Mouse (Mus musculus) liver, embryonic 12.5 days (tissue): ENCODE measurements around the gene H2-T22. TPM values are rescaled to one million over a fixed set of nuclear protein-coding genes. Genes with fewer than 3 reads are reported as not detected.

Experiments
- ATAC-seq: fragments of 200-750 bp; cut with Nextera tagmentation; 2 replicates; pipeline ENCODE4 v1.8.0; 2017; ENCODE audit warnings: moderate number of reproducible peaks, mild to moderate bottlenecking, moderate library complexity
- H3K27ac ChIP-seq: fragments of 300-500 bp; sonication (generic); 2 replicates; pipeline ENCODE4 v1.5.1; 2016; ENCODE audit warnings: mild to moderate bottlenecking
- H3K27me3 ChIP-seq: fragments of 300-500 bp; sonication (generic); replicated peaks from 2 replicates; pipeline ENCODE4 v1.6.1; 2016; ENCODE audit warnings: mild to moderate bottlenecking, moderate library complexity
- H3K36me3 ChIP-seq: fragments of 300-500 bp; sonication (generic); 2 replicates; pipeline ENCODE4 v1.6.1; 2016; ENCODE audit warnings: mild to moderate bottlenecking, moderate library complexity
- H3K4me1 ChIP-seq: fragments of 300-500 bp; sonication (generic); 2 replicates; pipeline ENCODE4 v1.6.1; 2016
- H3K4me2 ChIP-seq: fragments of 300-500 bp; sonication (generic); 2 replicates; pipeline ENCODE4 v1.6.1; 2016; ENCODE audit warnings: mild to moderate bottlenecking, moderate library complexity
- H3K4me3 ChIP-seq: fragments of 300-500 bp; sonication (generic); 2 replicates; pipeline ENCODE4 v1.5.1; 2016; ENCODE audit warnings: mild to moderate bottlenecking, moderate library complexity
- H3K9ac ChIP-seq: fragments of 300-500 bp; sonication (generic); 2 replicates; pipeline ENCODE4 v1.6.1; 2016; ENCODE audit warnings: mild to moderate bottlenecking, moderate library complexity
- H3K9me3 ChIP-seq: fragments of 300-500 bp; sonication (generic); replicated peaks from 2 replicates; pipeline ENCODE4 v1.6.1; 2016; ENCODE audit warnings: mild to moderate bottlenecking, moderate library complexity
- WGBS: fragments of 180-500 bp; shearing (Covaris S2); methylation state at CpG from one replicate; pipeline ENCODE4 v1.1.7; 2016; ENCODE audit not compliant: insufficient replicate concordance; 5-methylcytosine and 5-hydroxymethylcytosine counted together
- polyA plus RNA-seq: library from polyadenylated mRNA; unstranded; fragments of >200 nt; fragmentation: Nextera tagmentation; extraction: Ambion mirVana; gene quantifications from 2 replicates; pipeline ENCODE4 v1.2.1, GENCODE M21; 2016

Gene H2-T22
- polyA plus RNA-seq, 1 experiment from 2014 or later, result 7.5 TPM

- peak; percentile 53 for ATAC-seq
- H3K4me1 ChIP-seq, result peaks cover 52% of the 10 kb centered on the region
- no peaks in the 10 kb centered on the region for H3K27me3 ChIP-seq
- 3% methylated on average over 17 of the region's 17 CpGs for WGBS
- H3K4me3 ChIP-seq, result peak overlapping the region; percentile 73
- no peaks in the 10 kb centered on the region for H3K9me3 ChIP-seq
- H3K36me3 ChIP-seq, result peaks cover 10% of the 10 kb centered on the region
- H3K9ac ChIP-seq, result peak overlapping the region; percentile 82
- peak overlapping the region; percentile 87 for H3K4me2 ChIP-seq
- peak overlapping the region; percentile 85 for H3K27ac ChIP-seq
Measured at GRCm38 (mm10) chr17:35993675-35994074, 48.9 kb downstream of the H2-T22 start.

GRCm38 (mm10) chr17:35991781-35992180, 50.8 kb downstream of the H2-T22 start:
- no peak for ATAC-seq
- H3K4me2 ChIP-seq, result no peak overlapping the region
- H3K9ac ChIP-seq, result no peak overlapping the region
- no peaks in the 10 kb centered on the region for H3K27me3 ChIP-seq
- H3K4me1 ChIP-seq, result peaks cover 39% of the 10 kb centered on the region
- H3K4me3 ChIP-seq, result no peak overlapping the region
- peaks cover 29% of the 10 kb centered on the region for H3K36me3 ChIP-seq
- no peak overlapping the region for H3K27ac ChIP-seq
- H3K9me3 ChIP-seq, result no peaks in the 10 kb centered on the region
- 41% methylated on average over 10 of the region's 10 CpGs for WGBS

Other genes starting within 250 kb of the H2-T22 start
- gene Ier3, start 221.1 kb downstream of the H2-T22 start, polyA plus RNA-seq, result 16.8 and 19.9 TPM in 2 replicates
- gene Flot1, start 219.5 kb downstream of the H2-T22 start, polyA plus RNA-seq, result 38.0 and 43.1 TPM in 2 replicates
- gene Tubb5, start 204.4 kb downstream of the H2-T22 start, polyA plus RNA-seq, result 577 and 600 TPM in 2 replicates
- 14.2 and 15.0 TPM in 2 replicates for gene Mdc1, start 201.2 kb downstream of the H2-T22 start, polyA plus RNA-seq
- gene Nrm, start 181.4 kb downstream of the H2-T22 start, polyA plus RNA-seq, result 29.5 and 29.8 TPM in 2 replicates
- 11.9 and 12.6 TPM in 2 replicates for gene Ppp1r18, start 177.2 kb downstream of the H2-T22 start, polyA plus RNA-seq
- 50.7 and 52.8 TPM in 2 replicates for gene Dhx16, start 162.9 kb downstream of the H2-T22 start, polyA plus RNA-seq
- 20.2 and 20.9 TPM in 2 replicates for gene 2310061I04Rik, start 145.3 kb downstream of the H2-T22 start, polyA plus RNA-seq
- gene Atat1, start 132.7 kb downstream of the H2-T22 start, polyA plus RNA-seq, result 15.0 and 16.8 TPM in 2 replicates
- gene Mrps18b, start 126.4 kb downstream of the H2-T22 start, polyA plus RNA-seq, result 113 and 123 TPM in 2 replicates
- gene Ppp1r10, start 126.3 kb downstream of the H2-T22 start, polyA plus RNA-seq, result 29.0 and 32.8 TPM in 2 replicates
- 90.2 and 90.5 TPM in 2 replicates for gene Abcf1, start 73.0 kb downstream of the H2-T22 start, polyA plus RNA-seq
- gene Gnl1, start 62.9 kb downstream of the H2-T22 start, polyA plus RNA-seq, result 23.7 and 25.1 TPM in 2 replicates
- gene Prr3, start 62.5 kb downstream of the H2-T22 start, polyA plus RNA-seq, result 12.6 and 13.7 TPM in 2 replicates
- gene H2-T24, start 22.2 kb downstream of the H2-T22 start, polyA plus RNA-seq, result 4.6 and 5.7 TPM in 2 replicates
- gene H2-T23, start 9.9 kb downstream of the H2-T22 start, polyA plus RNA-seq, result 19.5 and 20.5 TPM in 2 replicates
- gene Gm6034, start 214 bp upstream of the H2-T22 start, polyA plus RNA-seq, result not detected in 2 replicates
- gene Gm11127, start 15.6 kb upstream of the H2-T22 start, polyA plus RNA-seq, result not detected in 2 replicates
- not detected in 2 replicates for gene Gm19684, start 78.9 kb upstream of the H2-T22 start, polyA plus RNA-seq
- gene Gm7030, start 86.7 kb upstream of the H2-T22 start, polyA plus RNA-seq, result not detected in 2 replicates
- not detected in 2 replicates for gene Gm8909, start 125.8 kb upstream of the H2-T22 start, polyA plus RNA-seq
- not detected in 2 replicates for gene H2-T3, start 147.5 kb upstream of the H2-T22 start, polyA plus RNA-seq
- gene Rpp21, start 215.3 kb upstream of the H2-T22 start, polyA plus RNA-seq, result 80.6 and 89.7 TPM in 2 replicates
- 10.1 and 11.0 TPM in 2 replicates for gene Trim39, start 229.5 kb upstream of the H2-T22 start, polyA plus RNA-seq
- gene H2-M10.2, start 243.7 kb upstream of the H2-T22 start, polyA plus RNA-seq, result not detected in 2 replicates